Mouse (Mus musculus) limb, embryonic 14.5 days (tissue): ENCODE data around the gene Serhl. TPM values are rescaled to one million over a fixed set of nuclear protein-coding genes. Genes with fewer than 3 reads are reported as not detected.
A peak's percentile ranks its signal among the peaks of the same experiment; 100 is the strongest.

Source experiments
- ATAC-seq: fragments of 200-750 bp; cut with Nextera tagmentation; 2 replicates; pipeline ENCODE4 v1.8.0; 2017; ENCODE audit warnings: low read depth, moderate number of reproducible peaks, moderate TSS enrichment; ENCODE audit not compliant: low FRiP score
- DNase-seq: peaks from one replicate; pipeline ENCODE4 v3.0.0-alpha.2; 2015; ENCODE audit warnings: low spot score
- H3K27ac ChIP-seq: fragments of 300-500 bp; sonication (generic); replicated peaks from 2 replicates; pipeline ENCODE4 v1.5.1; 2014; ENCODE audit warnings: low read depth, mild to moderate bottlenecking, low read length, moderate library complexity, mixed read lengths
- H3K27me3 ChIP-seq: fragments of 300-500 bp; sonication (generic); 2 replicates; pipeline ENCODE4 v1.6.1; 2014; ENCODE audit warnings: low read length, mixed read lengths; ENCODE audit not compliant: control insufficient read depth, insufficient read depth
- H3K36me3 ChIP-seq: fragments of 300-500 bp; sonication (generic); 2 replicates; pipeline ENCODE4 v1.6.1; 2014; ENCODE audit warnings: mild to moderate bottlenecking, low read length, moderate library complexity, mixed read lengths; ENCODE audit not compliant: control insufficient read depth, insufficient read depth
- H3K4me1 ChIP-seq: fragments of 300-500 bp; sonication (generic); 2 replicates; pipeline ENCODE4 v1.6.1; 2014; ENCODE audit warnings: antibody characterized with exemption, low read length, mixed read lengths; ENCODE audit not compliant: control insufficient read depth, insufficient read depth
- H3K4me2 ChIP-seq: fragments of 300-500 bp; sonication (generic); replicated peaks from 2 replicates; pipeline ENCODE4 v1.6.1; 2014; ENCODE audit warnings: low read depth, mild to moderate bottlenecking, low read length, moderate library complexity; ENCODE audit not compliant: severe bottlenecking
- H3K4me3 ChIP-seq: fragments of 300-500 bp; sonication (generic); replicated peaks from 2 replicates; pipeline ENCODE4 v1.5.1; 2014; ENCODE audit warnings: low read length
- H3K9ac ChIP-seq: fragments of 300-500 bp; sonication (generic); 2 replicates; pipeline ENCODE4 v1.6.1; 2014; ENCODE audit warnings: mild to moderate bottlenecking, low read depth, low read length, moderate library complexity; ENCODE audit not compliant: severe bottlenecking
- H3K9me3 ChIP-seq: fragments of 300-500 bp; sonication (generic); 2 replicates; pipeline ENCODE4 v1.6.1; 2016; ENCODE audit warnings: low read length; ENCODE audit not compliant: control insufficient read depth
- POLR2A ChIP-seq: fragments of 200-500 bp; IDR thresholded peaks from 2 replicates; pipeline ENCODE4 v1.8.0; 2012; ENCODE audit warnings: inconsistent platforms, mild to moderate bottlenecking, moderate library complexity, borderline replicate concordance; ENCODE audit not compliant: insufficient read depth, insufficient read length; ENCODE audit errors: extremely low read depth
- WGBS: fragments of 180-500 bp; shearing (Covaris S2); extraction: QIAGEN DNeasy Blood & Tissue Kit; methylation state at CpG from one replicate; pipeline ENCODE4 v1.1.7; 2014; 5-methylcytosine and 5-hydroxymethylcytosine counted together
- polyA plus RNA-seq, 2 experiments: library from polyadenylated mRNA; depleted of rRNA in 1 of 2; stranded (reverse) in 1 of 2; unstranded in 1 of 2; fragments of >200 nt; fragmentation: Nextera tagmentation in 1 of 2; extraction: Ambion mirVana in 1 of 2; gene quantifications; 2 replicates each; pipeline versions ENCODE4 v1.2.1 to v1.2.3; 2012 to 2014

The Serhl gene
- polyA plus RNA-seq, 2 experiments = 62.7 to 68.2 TPM

- no peak for TF ChIP-seq POLR2A
- ATAC-seq = no peak
- Histone ChIP-seq H3K9ac (peak overlapping the region; percentile 71), H3K27ac (0 out of 2 replicates have a peak overlapping the region, but pooled peaks have one; percentile 35), H3K4me2 (peak overlapping the region; percentile 79), H3K4me1 (peaks cover 8% of the 10 kb centered on the region; the same call in 1 of the 2 replicates), H3K9me3 (no peaks in the 10 kb centered on the region), H3K36me3 (no peaks in the 10 kb centered on the region), H3K27me3 (no peaks in the 10 kb centered on the region), H3K4me3 (peak overlapping the region; percentile 50)
- WGBS = under 1% methylated on average over 8 of the region's 8 CpGs
- DNase-seq = no peak
Observed at GRCm38 (mm10) chr15:83100332-83100662, 11.0 kb downstream of the Serhl start.

GRCm38 (mm10) chr15:83103111-83103510 lies 13.8 kb downstream of the Serhl start:
- no peak overlapping the region for H3K4me3 ChIP-seq
- no peak for ATAC-seq
- H3K36me3 ChIP-seq = peaks cover 9% of the 10 kb centered on the region; the same call in 1 of the 2 replicates
- H3K4me1 ChIP-seq = peaks cover 8% of the 10 kb centered on the region; the same call in 1 of the 2 replicates
- H3K4me2 ChIP-seq = no peak overlapping the region
- H3K9me3 ChIP-seq = no peaks in the 10 kb centered on the region
- no peak for TF ChIP-seq POLR2A
- 38% methylated on average over 1 of the region's 1 CpGs for WGBS
- no peak overlapping the region for H3K27ac ChIP-seq
- no peak for DNase-seq
- H3K27me3 ChIP-seq = no peaks in the 10 kb centered on the region
- H3K9ac ChIP-seq = no peak overlapping the region

GRCm38 (mm10) chr15:83106426-83106825 lies 17.1 kb downstream of the Serhl start:
- Histone ChIP-seq H3K36me3 (peaks cover 9% of the 10 kb centered on the region; the same call in 1 of the 2 replicates), H3K27ac (no peak overlapping the region), H3K4me3 (no peak overlapping the region), H3K9me3 (no peaks in the 10 kb centered on the region), H3K4me1 (no peaks in the 10 kb centered on the region), H3K27me3 (no peaks in the 10 kb centered on the region), H3K4me2 (no peak overlapping the region), H3K9ac (no peak overlapping the region)
- DNase-seq (no peak), ATAC-seq (no peak)
- TF ChIP-seq POLR2A = no peak
- WGBS = 47% methylated on average over 6 of the region's 6 CpGs

DNA sequence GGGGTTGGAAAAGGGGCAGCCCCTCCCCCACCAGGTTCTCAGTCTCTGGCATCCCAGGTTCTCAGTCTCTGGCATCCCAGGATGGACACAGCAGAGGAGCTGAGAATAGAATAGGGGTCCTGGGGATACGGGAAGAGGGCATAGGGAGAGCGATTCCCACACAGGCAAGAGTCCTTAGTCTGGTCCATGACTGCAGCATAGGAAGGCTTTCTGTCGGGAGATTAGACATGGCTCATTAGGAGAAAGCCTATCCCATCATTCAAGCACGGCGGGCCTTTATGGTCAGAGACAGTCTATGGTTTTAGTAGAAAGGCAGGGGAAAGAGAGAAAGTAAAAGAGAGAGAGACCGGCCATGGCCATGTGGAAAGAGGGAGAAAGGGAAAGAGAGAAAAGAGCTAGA lies 18.5 kb downstream of the Serhl start:
- 69% methylated on average over 6 of the region's 6 CpGs for WGBS
- DNase-seq = no peak
- no peak overlapping the region for H3K4me2 ChIP-seq
- no peak overlapping the region for H3K9ac ChIP-seq
- no peak overlapping the region for H3K27ac ChIP-seq
- H3K4me1 ChIP-seq = peaks cover 2% of the 10 kb centered on the region; the same call in 1 of the 2 replicates
- H3K36me3 ChIP-seq = peaks cover 9% of the 10 kb centered on the region; the same call in 1 of the 2 replicates
- no peak for ATAC-seq
- H3K9me3 ChIP-seq = no peaks in the 10 kb centered on the region
- no peak overlapping the region for H3K4me3 ChIP-seq
- no peak for TF ChIP-seq POLR2A
- H3K27me3 ChIP-seq = no peaks in the 10 kb centered on the region

- DNase-seq (no peak), ATAC-seq (no peak)
- H3K27ac ChIP-seq = no peak overlapping the region
- WGBS = 55% methylated on average over 6 of the region's 6 CpGs
- no peak for TF ChIP-seq POLR2A
- H3K4me3 ChIP-seq = no peak overlapping the region
- H3K4me2 ChIP-seq = no peak overlapping the region
- H3K9ac ChIP-seq = no peak overlapping the region
- no peaks in the 10 kb centered on the region for H3K27me3 ChIP-seq
- H3K9me3 ChIP-seq = no peaks in the 10 kb centered on the region
- peaks cover 5% of the 10 kb centered on the region; the same call in 1 of the 2 replicates for H3K4me1 ChIP-seq
- H3K36me3 ChIP-seq = peaks cover 18% of the 10 kb centered on the region
Observed at GRCm38 (mm10) chr15:83111290-83111689, 22.0 kb downstream of the Serhl start.

- no peak for DNase-seq
- 80% methylated on average over 7 of the region's 7 CpGs for WGBS
Observed at GRCm38 (mm10) chr15:83111874-83112273, 22.6 kb downstream of the Serhl start.

More at GRCm38 (mm10) chr15:83111874-83112273, 22.6 kb downstream of the Serhl start:
- peaks cover 5% of the 10 kb centered on the region; the same call in 1 of the 2 replicates for H3K4me1 ChIP-seq
- no peak for TF ChIP-seq POLR2A
- H3K27ac ChIP-seq = no peak overlapping the region
- peaks cover 24% of the 10 kb centered on the region for H3K36me3 ChIP-seq
- no peaks in the 10 kb centered on the region for H3K9me3 ChIP-seq
- no peak overlapping the region for H3K9ac ChIP-seq
- no peak overlapping the region for H3K4me3 ChIP-seq
- no peak for ATAC-seq
- H3K4me2 ChIP-seq = no peak overlapping the region
- no peaks in the 10 kb centered on the region for H3K27me3 ChIP-seq
